29 mouse cellular contexts compared by ENCODE assay signal in the genomic region with DNA sequence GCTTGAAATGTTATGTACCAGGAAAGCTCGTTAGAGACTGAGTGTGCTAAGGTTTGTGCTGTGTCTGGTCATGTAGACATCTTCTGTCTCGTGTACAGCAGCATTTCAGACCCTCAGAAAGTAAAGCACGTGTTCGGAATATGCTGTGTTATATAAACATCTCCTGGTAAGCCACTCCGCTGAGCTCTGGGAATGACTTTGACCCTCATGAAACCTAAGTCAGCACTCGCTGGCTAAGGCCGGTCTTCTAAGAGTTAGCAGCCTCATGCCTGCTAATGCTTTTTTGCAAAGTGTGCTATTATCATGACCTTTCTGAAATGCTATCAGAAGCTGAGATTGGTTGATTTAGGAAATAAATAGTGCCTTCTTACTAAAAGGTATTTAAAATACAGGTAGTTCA. TPM values are rescaled to one million over a fixed set of nuclear protein-coding genes. Genes with fewer than 3 reads are reported as not detected.
A peak's percentile ranks its signal among the peaks of the same experiment; 100 is the strongest.
DNase-seq lines count a peak whose midpoint lies in the region; ATAC-seq lines count a peak whose summit lies in the region.
"Had no signal": no experiment of that assay in that cellular context is flagged by ENCODE, and none has a peak within 500 bp of the region (broad histone marks: within the 10 kb centered on the region; RNA-seq: fewer than 3 reads in every experiment).

No protein-coding gene starts in this region.

- WGBS in kidney, embryonic 16.5 days, result 32% methylated on average over 7 of the region's 7 CpGs
- 88% methylated on average over 7 of the region's 7 CpGs for WGBS in midbrain, embryonic 10.5 days

- H3K9ac ChIP-seq in kidney, embryonic 16.5 days (replicated peaks; ENCODE audit: low read length), result no peak overlapping the region
- H3K9ac ChIP-seq: embryonic facial prominence, embryonic 12.5 days; embryonic facial prominence, embryonic 15.5 days; forebrain, postnatal 0 days; hindbrain, embryonic 12.5 days; hindbrain, embryonic 15.5 days had no signal

- H3K4me1 ChIP-seq in kidney, embryonic 16.5 days (ENCODE audit: insufficient read depth, low read length), result no peaks in the 10 kb centered on the region
- no peaks in the 10 kb centered on the region for H3K4me1 ChIP-seq in midbrain, embryonic 10.5 days
- H3K4me1 ChIP-seq: embryonic facial prominence, embryonic 12.5 days; embryonic facial prominence, embryonic 15.5 days; hindbrain, embryonic 12.5 days; hindbrain, embryonic 15.5 days had no signal

- H3K36me3 ChIP-seq in kidney, embryonic 16.5 days (ENCODE audit: insufficient read depth, low read length), result no peaks in the 10 kb centered on the region
- H3K36me3 ChIP-seq in midbrain, embryonic 10.5 days, result no peaks in the 10 kb centered on the region
- H3K36me3 ChIP-seq: embryonic facial prominence, embryonic 12.5 days; embryonic facial prominence, embryonic 15.5 days; G1E; hindbrain, embryonic 12.5 days; hindbrain, embryonic 15.5 days had no signal

- no peaks in the 10 kb centered on the region for H3K27me3 ChIP-seq in kidney, embryonic 16.5 days (ENCODE audit: insufficient read depth, low read length)
- H3K27me3 ChIP-seq in midbrain, embryonic 10.5 days (ENCODE audit: low read depth, poor library complexity, severe bottlenecking), result no peaks in the 10 kb centered on the region
- H3K27me3 ChIP-seq: CH12.LX; embryonic facial prominence, embryonic 12.5 days; embryonic facial prominence, embryonic 15.5 days; hindbrain, embryonic 12.5 days; hindbrain, embryonic 15.5 days had no signal

- peak; percentile 21 for DNase-seq in kidney, adult 18-20 months
- DNase-seq in kidney, adult 9 months, result peak; percentile 68
- peak; percentile 41 for DNase-seq in kidney, postnatal 14 days
- DNase-seq in ovary, adult 18-20 months (ENCODE audit: low spot score), result no peak
- DNase-seq in midbrain, embryonic 10.5 days (ENCODE audit: low spot score), result no peak
- DNase-seq: adrenal gland, postnatal 10 days; adrenal gland, postnatal 36 days; B cell, adult 2 months; cerebellum, adult 18-20 months; cerebellum, adult 9-10 months; cerebellum, postnatal 14 days; forebrain, postnatal 0 days; gastrocnemius, adult 2 months; gastrocnemius, postnatal 14 days; heart, adult 11 months had no signal

- H3K27ac ChIP-seq in kidney, embryonic 16.5 days (ENCODE audit: low read length), result no peak overlapping the region
- H3K27ac ChIP-seq in midbrain, embryonic 10.5 days (replicated peaks), result no peak overlapping the region
- H3K27ac ChIP-seq: embryonic facial prominence, embryonic 12.5 days; embryonic facial prominence, embryonic 15.5 days; gastrocnemius, adult 2 months; hindbrain, embryonic 12.5 days; hindbrain, embryonic 15.5 days had no signal

- no peak overlapping the region for H3K4me3 ChIP-seq in kidney, embryonic 16.5 days (ENCODE audit: low read length)
- H3K4me3 ChIP-seq in midbrain, embryonic 10.5 days, result no peak overlapping the region
- H3K4me3 ChIP-seq: embryonic facial prominence, embryonic 12.5 days; embryonic facial prominence, embryonic 15.5 days; gastrocnemius, adult 2 months; hindbrain, embryonic 12.5 days; hindbrain, embryonic 15.5 days had no signal

- H3K9me3 ChIP-seq in kidney, embryonic 16.5 days (ENCODE audit: low read length), result no peaks in the 10 kb centered on the region
- H3K9me3 ChIP-seq in midbrain, embryonic 10.5 days (replicated peaks), result no peaks in the 10 kb centered on the region
- H3K9me3 ChIP-seq: embryonic facial prominence, embryonic 12.5 days; embryonic facial prominence, embryonic 15.5 days; G1E; hindbrain, embryonic 12.5 days; hindbrain, embryonic 15.5 days had no signal

- ATAC-seq in kidney, embryonic 16.5 days (ENCODE audit: low FRiP score, low TSS enrichment), result no peak
- ATAC-seq: forebrain, embryonic 14.5 days; forebrain, postnatal 0 days; Patski had no signal

- no peak overlapping the region for H3K4me2 ChIP-seq in kidney, embryonic 16.5 days (replicated peaks; ENCODE audit: low read depth, low read length)
- H3K4me2 ChIP-seq: embryonic facial prominence, embryonic 12.5 days; embryonic facial prominence, embryonic 15.5 days; heart, embryonic 11.5 days; hindbrain, embryonic 12.5 days; hindbrain, embryonic 15.5 days had no signal

RNA-seq across cellular contexts. Expression of a gene that starts 36.0 kb away (rescaled TPM):
- polyA plus RNA-seq in kidney, embryonic 16.5 days (2015; fragmentation: Nextera tagmentation; extraction: Ambion mirVana), result not detected in 2 replicates
- not detected in 2 replicates for polyA plus RNA-seq in midbrain, embryonic 10.5 days (2016; fragmentation: Nextera tagmentation; extraction: Ambion mirVana)
- polyA plus RNA-seq: embryonic facial prominence, embryonic 12.5 days; embryonic facial prominence, embryonic 15.5 days; forebrain, embryonic 11.5 days; forebrain, embryonic 14.5 days; forebrain, postnatal 0 days; frontal cortex, adult 2 months; G1E; heart, embryonic 11.5 days; heart, embryonic 14.5 days; heart, postnatal 0 days; hindbrain, embryonic 12.5 days; hindbrain, embryonic 15.5 days; Patski had no signal

RNA-seq across cellular contexts. Expression of a gene that starts 56.4 kb away (rescaled TPM):
- polyA plus RNA-seq in kidney, embryonic 16.5 days (2015; fragmentation: Nextera tagmentation; extraction: Ambion mirVana), result 1.8 TPM in 2 replicates
- polyA plus RNA-seq in midbrain, embryonic 10.5 days (2016; fragmentation: Nextera tagmentation; extraction: Ambion mirVana), result 1.3 and 2.7 TPM in 2 replicates
- polyA plus RNA-seq: G1E had no signal

Comparison
In these comparisons a context has a peak if more than half of its experiments do, and no peak if none do; other contexts are left out.
1. DNase-seq: peak in kidney, adult 18-20 months (single experiment), kidney, adult 9 months (single experiment) and kidney, postnatal 14 days (single experiment); none in ovary, adult 18-20 months (single experiment) and midbrain, embryonic 10.5 days (single experiment).